Mouse (Mus musculus) cerebellum, adult 2 months (tissue): Measurements from ENCODE around the gene Dpy30.

ENCODE experiments used
- CTCF ChIP-seq: fragments of 200-500 bp; IDR thresholded peaks from 2 replicates; pipeline ENCODE4 v1.5.1; 2011; ENCODE audit warnings: low read depth, mild to moderate bottlenecking, control low read depth, low read length, moderate library complexity, borderline replicate concordance; ENCODE audit not compliant: insufficient read depth
- POLR2A ChIP-seq: fragments of 200-500 bp; IDR thresholded peaks from 2 replicates; pipeline ENCODE4 v1.6.1; 2011; ENCODE audit warnings: low read length, control low read depth, borderline replicate concordance; ENCODE audit not compliant: insufficient read depth

DNA sequence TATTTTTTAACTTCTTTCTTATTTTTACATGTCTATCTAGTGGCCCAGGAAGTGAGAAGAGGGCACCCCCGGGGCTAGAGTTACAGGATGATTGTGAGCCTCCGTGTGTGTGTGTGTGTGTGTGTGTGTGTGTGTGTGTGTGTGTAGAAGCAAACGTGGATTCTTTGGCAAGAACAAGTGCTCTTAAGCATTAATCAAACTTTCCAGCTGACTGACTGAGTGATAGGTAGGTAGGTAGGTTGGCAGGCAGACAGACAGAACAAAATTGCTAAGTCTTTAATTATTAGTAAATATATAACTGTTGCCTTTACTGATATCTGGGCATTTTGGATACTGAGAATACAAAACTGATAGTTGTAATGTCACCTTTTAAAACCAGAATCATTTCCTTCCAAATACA, 49.3 kb downstream of the Dpy30 start:
- TF ChIP-seq POLR2A (no peak), CTCF (no peak)
